Mouse (Mus musculus) intestine, embryonic 15.5 days (tissue): Measurements from ENCODE around the gene Cirbp. TPM values are rescaled to one million over a fixed set of nuclear protein-coding genes. Genes with fewer than 3 reads are reported as not detected.
"Not testable (repeated sequence)": the region's sequence is repeated elsewhere in the genome, so short reads cannot be mapped to it uniquely, and the experiment has no call there.

Source experiments
- ATAC-seq: fragments of 200-750 bp; cut with Nextera tagmentation; 2 replicates; pipeline ENCODE4 v1.8.0; 2017; ENCODE audit warnings: moderate TSS enrichment, moderate library complexity
- H3K27ac ChIP-seq: fragments of 300-500 bp; sonication (generic); 2 replicates; pipeline ENCODE4 v1.5.1; 2015; ENCODE audit warnings: mild to moderate bottlenecking, inconsistent platforms
- H3K27me3 ChIP-seq: fragments of 300-500 bp; sonication (generic); replicated peaks from 2 replicates; pipeline ENCODE4 v1.6.1; 2015; ENCODE audit warnings: inconsistent platforms
- H3K36me3 ChIP-seq: fragments of 300-500 bp; sonication (generic); 2 replicates; pipeline ENCODE4 v1.6.1; 2015; ENCODE audit warnings: inconsistent platforms
- H3K4me1 ChIP-seq: fragments of 300-500 bp; sonication (generic); replicated peaks from 2 replicates; pipeline ENCODE4 v1.6.1; 2015; ENCODE audit warnings: inconsistent platforms
- H3K4me2 ChIP-seq: fragments of 300-500 bp; sonication (generic); replicated peaks from 2 replicates; pipeline ENCODE4 v1.6.1; 2015; ENCODE audit warnings: mild to moderate bottlenecking, inconsistent platforms
- H3K4me3 ChIP-seq: fragments of 300-500 bp; sonication (generic); replicated peaks from 2 replicates; pipeline ENCODE4 v1.5.1; 2015; ENCODE audit warnings: inconsistent platforms
- H3K9ac ChIP-seq: fragments of 300-500 bp; sonication (generic); 2 replicates; pipeline ENCODE4 v1.6.1; 2015; ENCODE audit warnings: inconsistent platforms
- H3K9me3 ChIP-seq: fragments of 300-500 bp; sonication (generic); 2 replicates; pipeline ENCODE4 v1.6.1; 2016; ENCODE audit warnings: inconsistent platforms
- WGBS: fragments of 180-500 bp; shearing (Covaris S2); methylation state at CpG from one replicate; pipeline ENCODE4 v1.1.7; 2015; 5-methylcytosine and 5-hydroxymethylcytosine counted together
- polyA plus RNA-seq: library from polyadenylated mRNA; unstranded; fragments of >200 nt; fragmentation: Nextera tagmentation; extraction: Ambion mirVana; gene quantifications from 2 replicates; pipeline ENCODE4 v1.2.1, GENCODE M21; 2015

Cirbp gene
- polyA plus RNA-seq, 1 experiment from 2014 or later = 83.9 TPM

DNA sequence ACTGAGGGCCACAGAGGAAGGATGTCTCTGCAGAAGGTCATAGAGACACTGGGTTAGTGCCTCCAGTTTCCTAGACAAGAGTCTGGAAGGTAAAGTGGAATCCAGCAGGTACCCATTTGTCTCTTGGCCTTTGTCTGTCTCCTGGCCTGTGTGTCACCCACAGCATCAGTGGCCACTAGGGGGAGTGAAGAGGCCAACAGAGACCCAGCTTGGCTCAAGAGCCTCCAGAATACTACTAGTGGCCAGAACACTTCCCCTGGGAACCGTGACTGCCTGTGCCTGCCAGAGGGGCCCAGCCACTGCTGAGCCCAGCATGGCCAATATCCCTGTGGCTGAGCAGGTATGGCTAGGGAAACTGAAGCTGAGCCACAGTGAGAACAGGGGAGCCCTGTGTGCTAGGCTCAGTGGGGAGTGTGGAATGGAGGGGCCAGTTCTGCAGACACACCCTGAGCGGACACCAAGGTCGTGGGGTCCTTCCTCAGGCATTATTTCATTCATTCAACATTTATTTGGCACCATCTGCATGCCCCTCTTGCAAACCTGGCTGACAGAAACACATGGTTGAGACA, 33.7 kb downstream of the Cirbp start:
- Histone ChIP-seq H3K36me3 (no peaks in the 10 kb centered on the region), H3K27me3 (no peaks in the 10 kb centered on the region), H3K4me3 (no peak overlapping the region), H3K4me2 (no peak overlapping the region), H3K9ac (no peak overlapping the region), H3K27ac (no peak overlapping the region), H3K9me3 (no peaks in the 10 kb centered on the region), H3K4me1 (no peaks in the 10 kb centered on the region)
- ATAC-seq = peak; percentile 92
- 51% methylated on average over 3 of the region's 3 CpGs for WGBS

GRCm38 (mm10) chr10:80200485-80200884, 34.7 kb downstream of the Cirbp start:
- no peaks in the 10 kb centered on the region for H3K27me3 ChIP-seq
- H3K9me3 ChIP-seq = no peaks in the 10 kb centered on the region
- H3K4me1 ChIP-seq = no peaks in the 10 kb centered on the region
- H3K9ac ChIP-seq = no peak overlapping the region
- 78% methylated on average over 6 of the region's 6 CpGs for WGBS
- no peak overlapping the region for H3K4me2 ChIP-seq
- H3K36me3 ChIP-seq = no peaks in the 10 kb centered on the region
- ATAC-seq = no peak
- H3K4me3 ChIP-seq = no peak overlapping the region
- H3K27ac ChIP-seq = no peak overlapping the region

DNA sequence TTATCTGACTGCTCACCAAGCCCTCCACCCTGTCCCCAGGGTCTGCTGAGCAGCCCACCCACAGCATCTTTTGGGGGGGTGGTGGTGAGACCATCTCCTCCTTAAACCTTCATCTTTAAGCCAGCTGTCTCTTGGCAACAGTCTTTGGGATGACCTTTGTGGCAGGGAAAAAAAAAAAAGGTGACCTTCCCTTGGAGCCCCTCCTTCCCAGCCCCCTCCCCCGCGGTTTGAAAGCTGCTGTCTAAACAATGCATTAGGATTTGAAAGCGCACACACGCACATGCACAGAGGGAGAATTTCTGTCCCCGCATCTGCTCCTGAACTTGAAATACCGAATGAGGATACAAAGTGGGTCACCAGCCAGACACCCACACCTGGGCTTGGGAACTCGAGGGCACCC, 38.3 kb downstream of the Cirbp start:
- no peak for ATAC-seq
- H3K4me2 ChIP-seq = no peak overlapping the region
- no peak overlapping the region for H3K4me3 ChIP-seq
- no peak overlapping the region for H3K27ac ChIP-seq
- H3K4me1 ChIP-seq = no peaks in the 10 kb centered on the region
- no peaks in the 10 kb centered on the region for H3K9me3 ChIP-seq
- H3K9ac ChIP-seq = no peak overlapping the region
- WGBS = 26% methylated on average over 7 of the region's 7 CpGs
- H3K36me3 ChIP-seq = no peaks in the 10 kb centered on the region
- H3K27me3 ChIP-seq = no peaks in the 10 kb centered on the region

GRCm38 (mm10) chr10:80207201-80207600, 41.4 kb downstream of the Cirbp start:
- no peaks in the 10 kb centered on the region for H3K27me3 ChIP-seq
- H3K4me3 ChIP-seq = no peak overlapping the region
- no peak overlapping the region for H3K4me2 ChIP-seq
- ATAC-seq = no peak
- H3K9ac ChIP-seq = no peak overlapping the region
- H3K4me1 ChIP-seq = no peaks in the 10 kb centered on the region
- H3K27ac ChIP-seq = no peak overlapping the region
- H3K9me3 ChIP-seq = no peaks in the 10 kb centered on the region
- 73% methylated on average over 1 of the region's 1 CpGs for WGBS
- H3K36me3 ChIP-seq = no peaks in the 10 kb centered on the region

- no peaks in the 10 kb centered on the region for H3K36me3 ChIP-seq
- no peaks in the 10 kb centered on the region for H3K9me3 ChIP-seq
- 80% methylated on average over 10 of the region's 10 CpGs for WGBS
- ATAC-seq = no peak
- no peak overlapping the region for H3K4me2 ChIP-seq
- no peaks in the 10 kb centered on the region for H3K27me3 ChIP-seq
- no peak overlapping the region for H3K27ac ChIP-seq
- no peak overlapping the region for H3K9ac ChIP-seq
- no peak overlapping the region for H3K4me3 ChIP-seq
- no peaks in the 10 kb centered on the region for H3K4me1 ChIP-seq
Measured at GRCm38 (mm10) chr10:80207676-80208075, 41.9 kb downstream of the Cirbp start.

DNA sequence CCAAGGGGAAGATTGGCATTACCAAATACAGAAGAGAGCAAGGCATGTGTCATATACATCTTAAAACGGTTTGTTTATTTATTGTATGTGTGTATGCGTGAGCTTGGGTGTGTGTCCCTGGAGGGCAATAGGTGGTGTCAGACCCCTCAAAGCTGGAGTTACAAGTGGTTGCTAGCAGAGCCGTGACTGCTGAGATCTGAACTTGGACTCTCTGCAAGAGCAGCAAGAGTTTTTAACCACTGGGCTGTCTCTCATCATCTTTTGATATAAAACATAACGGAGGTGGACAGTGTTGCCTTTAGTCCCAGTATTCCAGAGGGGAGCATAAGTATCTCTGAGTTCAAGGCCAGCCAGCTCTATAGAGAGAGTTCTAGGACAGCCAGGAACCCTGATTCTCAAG, 42.5 kb downstream of the Cirbp start:
- Histone ChIP-seq H3K36me3 (no peaks in the 10 kb centered on the region), H3K9me3 (no peaks in the 10 kb centered on the region), H3K27ac (no peak overlapping the region), H3K27me3 (no peaks in the 10 kb centered on the region), H3K9ac (no peak overlapping the region), H3K4me3 (no peak overlapping the region), H3K4me1 (no peaks in the 10 kb centered on the region), H3K4me2 (no peak overlapping the region)
- ATAC-seq = no peak
- WGBS = 65% methylated on average over 4 of the region's 4 CpGs

DNA sequence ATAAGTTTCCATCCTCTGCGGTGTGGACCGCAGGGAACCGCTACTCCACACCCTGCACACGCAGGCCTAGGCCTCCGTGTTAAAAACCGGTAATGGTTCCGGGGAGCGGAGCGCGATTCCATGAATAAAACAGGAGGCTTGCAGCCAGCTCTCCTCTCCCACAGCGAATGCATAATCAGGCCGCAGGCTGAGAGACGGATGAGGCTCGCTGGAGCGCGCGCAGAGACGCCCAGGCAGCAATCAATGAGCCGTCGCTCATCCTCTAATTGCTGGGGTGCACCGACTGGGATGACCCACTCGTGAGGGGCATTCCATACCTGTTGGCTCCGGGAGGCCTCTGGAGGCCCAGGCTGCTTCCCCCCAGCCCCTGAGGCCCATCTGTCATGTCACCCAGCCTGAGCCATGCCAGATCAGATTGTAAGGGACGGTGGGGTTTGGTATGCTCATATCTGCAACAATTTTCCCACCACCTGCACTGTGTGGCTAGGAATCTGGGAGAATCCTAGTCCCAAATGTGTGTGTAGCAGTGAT, 43.1 kb downstream of the Cirbp start:
- no peaks in the 10 kb centered on the region for H3K27me3 ChIP-seq
- H3K36me3 ChIP-seq = no peaks in the 10 kb centered on the region
- no peak for ATAC-seq
- H3K27ac ChIP-seq = no peak overlapping the region
- H3K4me2 ChIP-seq = no peak overlapping the region; the same call in 1 of the 2 replicates
- H3K4me3 ChIP-seq = no peak overlapping the region
- WGBS = 18% methylated on average over 24 of the region's 24 CpGs
- no peaks in the 10 kb centered on the region for H3K9me3 ChIP-seq
- H3K4me1 ChIP-seq = no peaks in the 10 kb centered on the region
- H3K9ac ChIP-seq = peak overlapping the region; percentile 26; the same call in 1 of the 2 replicates

- not testable (repeated sequence) for H3K4me2 ChIP-seq, H3K27me3 ChIP-seq, H3K9me3 ChIP-seq, H3K36me3 ChIP-seq, H3K27ac ChIP-seq, H3K4me1 ChIP-seq, H3K9ac ChIP-seq, ATAC-seq, H3K4me3 ChIP-seq
- 72% methylated on average over 7 of the region's 7 CpGs for WGBS
Measured at GRCm38 (mm10) chr10:80211547-80212103, 45.8 kb downstream of the Cirbp start.

DNA sequence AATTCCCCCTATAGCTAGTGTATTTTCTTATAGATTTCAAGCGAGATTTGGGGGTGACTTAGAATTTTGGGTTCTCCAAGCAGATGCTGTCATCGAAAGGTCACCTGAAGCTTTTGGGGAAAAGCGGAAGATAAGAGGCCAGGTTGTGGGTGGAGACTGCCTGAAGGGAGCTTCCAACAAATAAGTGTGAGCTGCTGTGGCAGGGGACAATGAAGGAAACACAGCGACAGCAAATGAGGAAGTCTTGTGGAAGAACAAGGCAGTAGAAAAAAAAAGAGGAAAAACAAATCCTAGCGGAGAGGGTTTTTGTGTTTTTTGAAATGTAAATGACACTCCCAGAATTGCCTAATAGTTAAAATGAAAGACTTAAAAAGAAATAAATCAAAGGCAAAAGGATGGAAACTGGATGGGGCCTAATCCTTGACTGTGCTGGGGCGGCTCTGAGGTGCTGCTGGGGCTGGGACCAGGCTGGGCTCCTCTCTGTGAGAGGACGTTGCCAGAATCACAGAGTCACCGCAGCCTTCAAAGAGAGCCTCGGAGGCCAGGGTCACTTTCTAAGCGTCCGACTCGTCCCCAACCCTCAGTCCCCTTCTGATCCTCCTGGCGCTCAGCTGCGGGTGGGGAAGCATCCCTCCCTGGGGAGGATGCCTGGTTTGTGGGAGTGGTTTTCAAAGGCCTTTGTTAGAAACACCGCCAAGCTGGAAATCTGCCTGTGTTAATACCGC, 49.4 kb downstream of the Cirbp start:
- H3K36me3 ChIP-seq = no peaks in the 10 kb centered on the region
- H3K9me3 ChIP-seq = no peaks in the 10 kb centered on the region
- H3K4me3 ChIP-seq = no peak overlapping the region
- WGBS = 35% methylated on average over 16 of the region's 16 CpGs
- ATAC-seq = no peak
- no peaks in the 10 kb centered on the region for H3K4me1 ChIP-seq
- no peak overlapping the region for H3K27ac ChIP-seq
- no peak overlapping the region for H3K9ac ChIP-seq
- H3K4me2 ChIP-seq = no peak overlapping the region
- no peaks in the 10 kb centered on the region for H3K27me3 ChIP-seq

DNA sequence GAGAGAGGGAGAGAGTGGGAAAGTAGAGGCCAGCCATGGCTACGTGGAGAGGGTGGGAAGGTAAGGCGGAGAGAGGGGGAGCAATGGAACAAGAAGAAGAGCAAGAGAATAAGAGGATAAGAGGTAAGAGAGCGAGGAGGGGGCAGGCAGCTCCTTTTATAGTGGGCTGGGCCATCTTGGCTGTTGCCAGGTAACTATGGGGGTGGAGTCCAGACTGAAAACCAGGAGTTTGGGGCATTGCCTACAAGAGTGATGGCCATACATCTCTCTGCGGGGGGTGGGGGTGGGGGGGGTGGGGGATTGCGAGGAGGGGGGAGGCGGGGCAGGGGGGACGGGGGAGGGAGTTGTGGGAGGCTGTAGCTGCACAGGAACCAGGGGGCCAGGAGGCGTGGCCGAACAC, 54.9 kb downstream of the Cirbp start:
- H3K4me1 ChIP-seq = peaks cover 4% of the 10 kb centered on the region; the same call in 1 of the 2 replicates
- no peak overlapping the region for H3K27ac ChIP-seq
- WGBS = 40% methylated on average over 7 of the region's 9 CpGs
- H3K4me3 ChIP-seq = no peak overlapping the region
- no peaks in the 10 kb centered on the region for H3K36me3 ChIP-seq
- no peak overlapping the region for H3K9ac ChIP-seq
- no peaks in the 10 kb centered on the region for H3K9me3 ChIP-seq
- no peak overlapping the region for H3K4me2 ChIP-seq
- ATAC-seq = no peak
- H3K27me3 ChIP-seq = no peaks in the 10 kb centered on the region
